Mouse (Mus musculus) embryonic facial prominence, embryonic 11.5 days (tissue): ENCODE measurements around the gene Prkx. TPM values are rescaled to one million over a fixed set of nuclear protein-coding genes. Genes with fewer than 3 reads are reported as not detected.

Experiments
- ATAC-seq: fragments of 200-750 bp; cut with Nextera tagmentation; replicated peaks from 2 replicates; pipeline ENCODE4 v1.8.0; 2017; ENCODE audit warnings: low read depth; ENCODE audit not compliant: insufficient number of reproducible peaks, low FRiP score, low TSS enrichment
- DNase-seq: peaks from one replicate; pipeline ENCODE4 v3.0.0-alpha.2; 2015; ENCODE audit warnings: low spot score
- H3K27ac ChIP-seq: fragments of 300-500 bp; sonication (generic); replicated peaks from 2 replicates; pipeline ENCODE4 v1.5.1; 2014; ENCODE audit warnings: mild to moderate bottlenecking, low read depth, low read length, control low read depth
- H3K27me3 ChIP-seq: fragments of 300-500 bp; sonication (generic); 2 replicates; pipeline ENCODE4 v1.6.1; 2014; ENCODE audit warnings: mild to moderate bottlenecking, low read length, moderate library complexity, mixed read lengths; ENCODE audit not compliant: control insufficient read depth, insufficient read depth
- H3K36me3 ChIP-seq: fragments of 300-500 bp; sonication (generic); replicated peaks from 2 replicates; pipeline ENCODE4 v1.6.1; 2014; ENCODE audit warnings: low read depth, mild to moderate bottlenecking, low read length, moderate library complexity, mixed read lengths; ENCODE audit not compliant: control insufficient read depth, insufficient read depth
- H3K4me1 ChIP-seq: fragments of 300-500 bp; sonication (generic); 2 replicates; pipeline ENCODE4 v1.6.1; 2014; ENCODE audit warnings: low read length, mixed read lengths; ENCODE audit not compliant: control insufficient read depth, insufficient read depth
- H3K4me2 ChIP-seq: fragments of 300-500 bp; sonication (generic); 2 replicates; pipeline ENCODE4 v1.6.1; 2014; ENCODE audit warnings: low read depth, mild to moderate bottlenecking, control low read depth, low read length, moderate library complexity
- H3K4me3 ChIP-seq: fragments of 300-500 bp; sonication (generic); 2 replicates; pipeline ENCODE4 v1.5.1; 2014; ENCODE audit warnings: low read depth, low read length, control low read depth
- H3K9ac ChIP-seq: fragments of 300-500 bp; sonication (generic); replicated peaks from 2 replicates; pipeline ENCODE4 v1.6.1; 2014; ENCODE audit warnings: mild to moderate bottlenecking, control low read depth, low read length
- H3K9me3 ChIP-seq: fragments of 300-500 bp; sonication (generic); replicated peaks from 2 replicates; pipeline ENCODE4 v1.6.1; 2016; ENCODE audit warnings: mild to moderate bottlenecking, low read length, inconsistent platforms, mixed read lengths; ENCODE audit not compliant: control insufficient read depth
- WGBS: fragments of 180-500 bp; shearing (Covaris S2); extraction: QIAGEN DNeasy Blood & Tissue Kit; methylation state at CpG from one replicate; pipeline ENCODE4 v1.1.7; 2014; 5-methylcytosine and 5-hydroxymethylcytosine counted together
- polyA plus RNA-seq: library from polyadenylated mRNA; unstranded; fragments of >200 nt; fragmentation: Nextera tagmentation; extraction: Ambion mirVana; gene quantifications from 2 replicates; pipeline ENCODE4 v1.2.1, GENCODE M21; 2014

Gene Prkx
- polyA plus RNA-seq: 15.3 and 16.5 TPM in 2 replicates

DNA sequence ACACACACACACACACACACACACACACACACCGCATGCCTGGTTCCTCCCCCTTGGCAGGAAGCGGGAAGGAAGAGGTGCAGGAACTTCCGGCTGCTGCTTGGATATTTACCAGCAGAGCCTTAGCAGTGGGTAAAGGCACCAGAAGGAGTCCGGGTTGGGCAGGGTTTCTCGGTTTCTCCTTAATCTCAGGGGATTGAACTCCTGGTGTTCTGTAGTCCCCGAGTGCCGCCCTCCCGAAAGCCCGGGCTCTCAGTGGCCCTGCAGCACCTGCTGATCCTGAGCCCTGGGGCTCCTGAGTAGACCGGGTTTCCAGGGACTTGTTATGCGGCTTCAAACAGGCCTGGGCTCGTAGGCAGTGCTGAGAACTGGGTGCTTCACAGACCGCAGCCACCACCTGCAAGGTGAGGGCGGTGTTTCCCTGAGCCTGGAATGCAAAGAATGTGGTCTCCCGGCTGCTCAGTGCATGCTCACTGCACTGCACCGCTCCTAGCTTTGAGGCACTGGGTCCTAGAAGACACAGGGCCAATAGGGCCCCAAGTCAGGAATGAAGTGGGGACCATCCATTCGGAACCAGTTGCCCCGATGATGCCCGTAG is at the start of gene Prkx:
TSS of gene Prkx (minus strand) at position 41 of the 598 bp plus-strand sequence.
- no peaks in the 10 kb centered on the region for H3K36me3 ChIP-seq
- no peaks in the 10 kb centered on the region for H3K9me3 ChIP-seq
- no peaks in the 10 kb centered on the region for H3K4me1 ChIP-seq
- H3K4me3 ChIP-seq: peak within 1 kb of the TSS; percentile 59
- no peaks in the 10 kb centered on the region for H3K27me3 ChIP-seq
- ATAC-seq (peak; percentile 73), DNase-seq (peak; percentile 51)
- peak within 1 kb of the TSS; percentile 61 for H3K4me2 ChIP-seq
- no peak within 1 kb of the TSS for H3K27ac ChIP-seq
- peak within 1 kb of the TSS; percentile 61 for H3K9ac ChIP-seq
- 20% methylated on average over 17 of the region's 19 CpGs for WGBS

DNA sequence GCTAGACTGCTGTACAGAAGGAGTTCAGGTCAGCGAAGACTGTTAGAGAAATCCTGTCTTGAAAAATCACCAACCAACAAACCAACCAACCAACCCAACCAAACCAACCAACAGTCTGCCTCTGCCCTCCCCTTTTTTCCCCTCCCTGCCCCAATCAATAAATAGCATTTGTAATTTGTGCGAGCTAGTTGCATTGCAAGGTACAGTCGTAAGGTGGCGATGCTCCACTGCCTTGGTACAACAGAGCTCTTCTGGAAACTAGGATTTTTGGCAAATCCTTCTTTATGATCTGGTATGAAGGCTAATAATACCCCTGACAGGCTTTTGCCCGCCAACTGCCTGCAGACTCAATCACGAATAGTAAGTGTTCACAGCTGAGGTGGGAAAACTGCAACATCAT is 16.0 kb upstream of the Prkx start:
- ATAC-seq: no peak
- Histone ChIP-seq H3K36me3 (no peaks in the 10 kb centered on the region), H3K27me3 (no peaks in the 10 kb centered on the region), H3K4me1 (no peaks in the 10 kb centered on the region), H3K9me3 (no peaks in the 10 kb centered on the region), H3K4me2 (no peak overlapping the region), H3K27ac (no peak overlapping the region), H3K4me3 (no peak overlapping the region), H3K9ac (no peak overlapping the region)
- 51% methylated on average over 6 of the region's 6 CpGs for WGBS
- DNase-seq: no peak

DNA sequence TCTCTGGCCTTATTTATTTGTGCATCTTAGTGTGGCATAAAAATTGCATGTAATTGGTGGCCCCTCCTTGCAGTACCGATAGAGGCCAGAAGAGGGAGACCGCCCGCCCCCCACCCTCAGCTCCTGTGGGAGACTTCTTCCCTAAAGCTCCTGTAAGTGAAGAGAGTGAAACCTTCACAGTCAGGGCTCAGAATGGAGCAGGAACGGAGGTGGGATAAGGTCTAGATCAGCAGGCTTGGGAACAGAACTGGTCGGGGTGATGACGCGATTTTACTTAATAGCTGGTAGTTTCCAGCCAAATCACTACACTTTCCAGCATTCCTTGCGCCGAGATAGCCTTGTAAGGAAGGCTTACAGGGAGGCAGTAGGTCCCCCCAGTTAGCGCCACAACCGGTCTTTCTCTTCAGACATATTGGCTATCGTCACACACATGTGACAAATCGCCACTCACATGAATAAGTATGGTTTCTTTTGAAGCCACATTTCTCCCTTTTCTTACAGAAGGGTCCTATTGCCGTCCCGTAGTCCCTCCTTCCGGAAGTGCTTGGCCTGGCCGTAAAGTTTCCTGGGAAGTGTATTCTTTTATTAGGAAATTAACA is 14.6 kb upstream of the Prkx start:
- Histone ChIP-seq H3K4me1 (no peaks in the 10 kb centered on the region), H3K36me3 (no peaks in the 10 kb centered on the region), H3K4me2 (peak overlapping the region; percentile 19), H3K9me3 (no peaks in the 10 kb centered on the region), H3K27me3 (no peaks in the 10 kb centered on the region), H3K27ac (no peak overlapping the region), H3K9ac (peak overlapping the region; percentile 13), H3K4me3 (peak overlapping the region; percentile 24)
- 21% methylated on average over 17 of the region's 17 CpGs for WGBS
- DNase-seq (peak; percentile 58), ATAC-seq (peak; percentile 70)

DNA sequence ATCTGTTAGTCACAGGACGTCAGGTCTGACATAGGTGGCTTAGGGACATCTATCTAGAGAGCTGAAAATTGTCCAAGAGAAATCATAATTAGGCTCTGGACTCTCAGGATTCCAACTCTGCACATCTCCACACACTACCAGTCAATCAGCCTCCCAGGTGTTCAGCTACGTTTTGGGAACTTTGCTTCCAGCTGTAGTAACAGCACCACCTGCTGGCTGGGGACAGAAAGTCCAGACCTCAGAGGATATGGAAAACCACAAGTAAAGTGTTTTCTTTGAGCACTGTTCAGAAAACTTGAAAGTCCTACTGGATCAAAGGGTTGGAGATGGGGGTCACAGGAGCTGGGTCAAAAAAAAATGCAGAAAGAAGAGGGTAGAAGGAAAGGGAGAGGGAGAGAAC is 12.5 kb upstream of the Prkx start:
- Histone ChIP-seq H3K4me1 (no peaks in the 10 kb centered on the region), H3K27me3 (no peaks in the 10 kb centered on the region), H3K4me3 (no peak overlapping the region), H3K36me3 (no peaks in the 10 kb centered on the region), H3K9ac (no peak overlapping the region), H3K4me2 (no peak overlapping the region), H3K27ac (no peak overlapping the region), H3K9me3 (no peaks in the 10 kb centered on the region)
- ATAC-seq (no peak), DNase-seq (peak; percentile 54)
- 13% methylated on average over 2 of the region's 2 CpGs for WGBS

DNA sequence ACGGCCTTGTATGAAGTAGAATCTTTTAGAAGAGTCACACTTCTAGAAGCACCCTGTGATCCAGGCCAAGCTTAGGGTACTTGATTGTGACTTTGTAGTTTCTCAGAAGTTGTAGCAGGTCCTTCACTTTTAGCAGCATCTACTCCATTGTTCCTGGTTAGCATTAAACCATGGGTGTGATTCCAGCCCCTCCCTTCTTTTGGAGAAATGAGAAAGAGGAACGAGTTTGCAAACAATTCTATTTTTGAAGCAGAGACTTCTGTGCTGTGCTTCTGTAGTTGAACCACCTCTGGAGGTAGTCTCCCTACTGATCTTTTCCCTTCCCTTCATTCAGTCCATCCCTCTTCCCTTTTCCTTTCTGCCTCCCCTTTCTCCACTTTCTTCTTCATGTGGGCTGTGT is 6.2 kb upstream of the Prkx start:
- Histone ChIP-seq H3K36me3 (no peaks in the 10 kb centered on the region), H3K9me3 (no peaks in the 10 kb centered on the region), H3K9ac (no peak overlapping the region), H3K4me2 (no peak overlapping the region), H3K27me3 (no peaks in the 10 kb centered on the region), H3K27ac (no peak overlapping the region), H3K4me3 (no peak overlapping the region), H3K4me1 (no peaks in the 10 kb centered on the region)
- DNase-seq: no peak
- no peak for ATAC-seq
- 76% methylated on average over 2 of the region's 2 CpGs for WGBS

DNA sequence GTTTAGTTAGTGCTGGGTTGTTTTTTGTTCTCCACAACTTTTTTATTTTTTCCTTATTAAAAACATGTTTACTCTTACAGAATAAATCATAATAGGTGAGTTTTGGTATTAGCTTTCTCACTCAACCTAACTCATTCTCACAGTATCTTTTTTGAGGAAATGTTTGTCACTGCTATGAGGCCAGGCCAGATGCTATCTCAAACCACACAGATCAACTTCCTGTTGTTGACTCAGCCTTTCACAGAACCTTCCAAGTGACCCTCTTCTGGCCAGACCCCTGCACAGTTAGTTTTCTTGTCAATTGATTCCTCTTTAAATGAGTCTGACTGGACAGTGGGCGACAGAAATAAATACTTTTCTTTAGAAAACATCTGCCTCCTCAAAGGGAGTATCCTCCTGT is 5.5 kb upstream of the Prkx start:
- ATAC-seq (no peak), DNase-seq (no peak)
- Histone ChIP-seq H3K9me3 (no peaks in the 10 kb centered on the region), H3K27ac (no peak overlapping the region), H3K4me3 (no peak overlapping the region), H3K4me2 (no peak overlapping the region), H3K27me3 (no peaks in the 10 kb centered on the region), H3K36me3 (no peaks in the 10 kb centered on the region), H3K9ac (no peak overlapping the region), H3K4me1 (no peaks in the 10 kb centered on the region)
- WGBS: 62% methylated on average over 1 of the region's 1 CpGs

DNA sequence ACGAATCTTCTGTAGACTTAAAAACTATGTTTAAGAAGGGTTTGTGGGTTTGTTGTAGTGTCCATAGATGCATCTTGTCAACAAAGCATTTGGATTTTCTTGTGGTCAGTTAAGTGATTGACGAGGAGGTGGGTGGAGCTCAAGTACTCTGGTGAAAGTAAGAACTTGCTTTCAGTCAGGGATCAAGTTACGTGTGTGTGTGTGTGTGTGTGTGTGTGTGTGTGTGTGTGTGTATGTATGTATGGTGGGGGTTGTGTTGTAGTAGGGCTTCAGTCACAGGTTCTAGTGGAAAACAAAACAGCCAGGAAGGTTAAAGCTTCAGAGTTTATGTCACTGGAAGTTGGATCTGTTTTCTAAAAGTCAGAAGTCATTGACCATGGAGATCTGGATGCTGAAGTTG is 3.5 kb upstream of the Prkx start:
- no peaks in the 10 kb centered on the region for H3K4me1 ChIP-seq
- H3K27ac ChIP-seq: no peak overlapping the region
- H3K27me3 ChIP-seq: no peaks in the 10 kb centered on the region
- no peak overlapping the region for H3K9ac ChIP-seq
- DNase-seq (no peak), ATAC-seq (no peak)
- H3K9me3 ChIP-seq: no peaks in the 10 kb centered on the region
- 67% methylated on average over 3 of the region's 3 CpGs for WGBS
- no peaks in the 10 kb centered on the region for H3K36me3 ChIP-seq
- H3K4me2 ChIP-seq: no peak overlapping the region
- no peak overlapping the region for H3K4me3 ChIP-seq

DNA sequence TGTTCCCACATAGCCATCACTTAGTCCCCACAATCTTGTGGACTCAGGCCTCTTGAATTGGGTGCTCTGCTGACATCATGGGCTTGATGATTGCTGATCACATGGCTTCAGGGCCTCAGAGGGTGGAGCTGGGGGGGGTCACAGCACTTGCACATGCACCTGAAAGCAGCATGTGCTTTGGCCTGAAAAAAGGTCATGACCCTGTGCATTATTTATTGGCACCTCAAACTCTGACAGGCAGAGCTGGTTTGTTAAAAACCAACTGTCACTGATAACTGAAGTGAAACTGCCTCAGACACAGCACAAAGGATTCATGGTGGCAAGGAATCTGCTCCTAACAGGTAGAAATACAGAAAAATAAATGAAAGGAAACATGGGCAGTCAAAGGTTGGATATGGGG is 1.7 kb upstream of the Prkx start:
- no peak overlapping the region for H3K4me2 ChIP-seq
- no peaks in the 10 kb centered on the region for H3K4me1 ChIP-seq
- H3K4me3 ChIP-seq: no peak overlapping the region
- no peak overlapping the region for H3K9ac ChIP-seq
- no peak for ATAC-seq
- H3K27me3 ChIP-seq: no peaks in the 10 kb centered on the region
- DNase-seq: no peak
- H3K9me3 ChIP-seq: no peaks in the 10 kb centered on the region
- H3K36me3 ChIP-seq: no peaks in the 10 kb centered on the region
- no peak overlapping the region for H3K27ac ChIP-seq
